Mouse (Mus musculus) layer of hippocampus, adult 6 months (tissue): ENCODE measurements around the gene Cfap69. TPM values are rescaled to one million over a fixed set of nuclear protein-coding genes. Genes with fewer than 3 reads are reported as not detected.

ENCODE experiments used
- long read RNA-seq, 2 experiments: library from polyadenylated mRNA; unstranded; transcript quantifications; one replicate each; pipeline ENCODE4 v2.0.0; 2019 to 2020
- polyA plus RNA-seq: library from polyadenylated mRNA; unstranded; fragments of <200 nt; fragmentation: Nextera tagmentation; gene quantifications from 2 replicates; pipeline ENCODE4 v1.2.3, GENCODE M21; 2021

Gene Cfap69
- polyA plus RNA-seq: 3.8 and 4.9 TPM in 2 replicates
- long read RNA-seq, experiment 1, full-length matches to known transcripts: 4 of 6 reads
- long read RNA-seq, experiment 1, partial matches to known transcripts: 2 of 6 reads
- long read RNA-seq, experiment 1, other reads (novel, unspliced or antisense): 0 of 6 reads
- long read RNA-seq, experiment 2, full-length matches to known transcripts: 16 of 29 reads
- long read RNA-seq, experiment 2, partial matches to known transcripts: 3 of 29 reads
- long read RNA-seq, experiment 2, other reads (novel, unspliced or antisense): 10 of 29 reads

GRCm38 (mm10) chr5:5663655-5664370 lies at the start of gene Cfap69:
Cfap69 (minus strand) TSS chr5:5664239.

DNA sequence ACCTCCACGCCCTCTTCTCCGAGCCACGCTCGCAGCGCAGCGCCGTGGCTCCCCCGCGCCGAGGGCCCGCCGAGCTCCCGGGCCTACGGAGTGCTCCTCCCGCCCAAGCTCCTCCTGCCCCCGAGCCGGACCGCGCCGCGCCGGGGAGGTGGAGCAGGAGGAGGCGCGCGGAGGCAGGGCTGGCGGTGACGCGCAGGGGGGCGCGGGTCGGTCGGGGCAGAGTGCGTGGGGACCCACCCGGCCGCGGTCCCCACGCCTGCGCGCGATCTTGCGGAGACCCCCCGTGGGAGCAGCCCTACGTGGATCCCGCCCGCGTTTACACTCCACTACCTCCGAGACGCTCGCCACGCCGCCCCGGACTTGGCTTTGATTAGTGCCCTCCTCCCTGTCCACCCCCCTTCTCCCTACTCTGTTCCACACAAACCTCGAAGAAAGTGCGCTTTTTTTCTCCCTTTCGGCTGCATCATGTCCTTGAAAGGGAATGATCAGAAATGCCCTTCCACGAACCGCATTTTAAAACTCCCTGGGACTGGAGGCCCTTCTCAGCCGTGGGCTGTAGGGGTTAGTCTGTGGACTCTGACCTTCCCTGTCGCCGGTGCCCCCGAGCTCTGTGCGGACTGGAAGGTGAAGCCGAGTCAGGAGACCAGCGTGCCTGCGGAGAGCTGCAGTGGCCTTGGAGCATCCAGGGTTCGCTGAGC lies 30.1 kb upstream of the Cfap69 start, which contains the start of gene Steap2:
Gene Steap2 (minus strand): TSS at position 623 of the 698 bp plus-strand sequence.

DNA sequence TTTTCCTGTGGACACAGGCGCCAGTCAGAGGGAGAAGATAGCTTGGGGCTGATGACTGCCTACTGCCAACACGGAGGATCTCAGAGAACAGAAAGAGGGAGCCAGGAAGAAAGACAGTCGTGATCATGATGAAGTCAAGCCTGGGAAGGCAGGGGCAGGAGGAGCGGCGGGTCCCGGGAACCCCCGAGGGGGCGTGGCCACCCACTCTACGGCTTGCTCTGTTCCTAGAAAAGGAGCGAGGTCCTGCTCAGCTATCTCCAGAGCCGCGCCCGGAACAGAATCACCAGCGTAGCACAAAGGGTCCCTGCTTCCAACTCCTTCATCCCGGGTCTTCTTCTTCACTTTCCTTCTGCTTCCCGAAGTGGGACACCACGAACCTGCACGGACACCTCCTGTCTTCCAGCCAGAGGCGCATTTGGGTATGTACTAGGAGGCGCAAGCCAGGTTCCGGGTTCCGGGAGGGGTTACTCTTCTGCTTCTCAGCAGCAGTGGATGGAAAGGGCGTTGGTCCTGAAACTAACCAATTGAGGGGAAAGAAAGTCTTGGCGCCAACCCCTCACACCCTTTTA lies 90.2 kb downstream of the Cfap69 start, which contains the start of gene Gm8773:
Gene Gm8773 (plus strand): TSS at position 51 of the 569 bp plus-strand sequence.

GRCm38 (mm10) chr5:5559079-5559740 lies 104.8 kb downstream of the Cfap69 start, which contains the start of gene Gtpbp10:
Gtpbp10 (minus strand) TSS chr5:5559538.

Other genes with a start within 250 kb of the Cfap69 start
- gene Cdk14, start 243.9 kb downstream of the Cfap69 start, polyA plus RNA-seq: 74.6 and 86.0 TPM in 2 replicates
- gene 1700015F17Rik, start 185.1 kb downstream of the Cfap69 start, polyA plus RNA-seq: not detected in 2 replicates
- 11.9 and 14.3 TPM in 2 replicates for gene Cldn12, start 149.3 kb downstream of the Cfap69 start, polyA plus RNA-seq
- 3.5 and 4.9 TPM in 2 replicates for gene Gtpbp10, start 104.7 kb downstream of the Cfap69 start, polyA plus RNA-seq
- gene Gm8773, start 90.4 kb downstream of the Cfap69 start, polyA plus RNA-seq: 0.23 TPM in 1 of 2 replicates, not detected in the other
- gene Steap2, start 30.3 kb upstream of the Cfap69 start, polyA plus RNA-seq: 3.6 and 11.5 TPM in 2 replicates
- gene Steap1, start 85.1 kb upstream of the Cfap69 start, polyA plus RNA-seq: 1.0 and 39.2 TPM in 2 replicates